Mouse (Mus musculus) heart, postnatal 36 days (tissue): ENCODE measurements around the gene Il3. TPM values are rescaled to one million over a fixed set of nuclear protein-coding genes. Genes with fewer than 3 reads are reported as not detected.
"Not testable (repeated sequence)": the region's sequence is repeated elsewhere in the genome, so short reads cannot be mapped to it uniquely, and the experiment has no call there.

Source experiments
- DNase-seq, 2 experiments: peaks; one replicate each; pipeline ENCODE4 v3.0.0; 2021 to 2022
- intact Hi-C: fragments of 180-260 bp; cut with DNase I; formaldehyde crosslinking; loops from one replicate; pipeline ENCODE4 v1.15.1; 2025
- total RNA-seq, 2 experiments: library from RNA; stranded (reverse); gene quantifications; 2 replicates each; pipeline ENCODE4 v1.2.3; 2021

The Il3 gene
- total RNA-seq, result not detected

DNA sequence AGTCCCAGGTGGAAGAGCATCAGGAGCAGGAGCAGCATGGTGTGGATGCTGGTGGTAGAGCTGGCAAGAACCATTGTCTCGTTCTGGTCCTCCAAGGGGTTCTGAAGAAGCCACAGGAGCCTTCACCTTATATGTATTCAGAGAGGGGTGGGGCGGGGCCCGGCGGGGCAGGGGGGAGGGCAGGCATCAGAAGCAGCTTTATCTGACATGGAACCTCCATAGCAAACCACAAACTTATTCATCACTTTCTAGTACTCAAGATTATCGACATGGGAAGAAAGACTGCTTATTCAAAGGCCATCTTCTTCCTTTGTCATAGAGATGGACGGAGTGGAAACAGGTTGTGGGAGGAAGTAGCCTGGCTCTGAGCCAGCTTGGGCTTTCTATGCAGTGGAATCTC lies at the start of gene Il3:
Gene Il3, minus strand, starts transcription at position 101 of the 400 bp plus-strand sequence.
- intact Hi-C loops, result no loop called here

DNA sequence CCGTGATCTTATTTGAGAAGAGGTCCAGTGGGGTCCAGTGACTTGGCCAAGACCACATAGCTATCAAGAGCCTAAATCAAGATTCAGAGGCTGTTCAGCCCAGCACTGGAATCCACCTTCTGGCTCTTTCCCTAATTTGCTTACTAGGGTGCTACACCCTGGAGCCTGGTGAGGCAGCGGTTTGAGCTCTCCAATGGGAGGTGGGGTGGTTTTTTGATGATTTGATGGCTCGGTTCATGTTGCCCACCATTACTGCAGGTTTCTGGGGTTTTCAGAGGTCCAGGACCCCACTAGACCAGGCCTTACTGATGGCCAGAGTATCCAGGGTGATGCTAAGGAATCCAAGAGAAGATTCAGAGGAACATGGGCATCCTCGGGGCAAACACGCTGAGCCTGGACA lies 48.3 kb upstream of the Il3 start:
- DNase-seq, result no peak
- intact Hi-C loops, result no loop called here

More for the DNA sequence above, at the start of gene Il3:
- DNase-seq, result no peak

DNA sequence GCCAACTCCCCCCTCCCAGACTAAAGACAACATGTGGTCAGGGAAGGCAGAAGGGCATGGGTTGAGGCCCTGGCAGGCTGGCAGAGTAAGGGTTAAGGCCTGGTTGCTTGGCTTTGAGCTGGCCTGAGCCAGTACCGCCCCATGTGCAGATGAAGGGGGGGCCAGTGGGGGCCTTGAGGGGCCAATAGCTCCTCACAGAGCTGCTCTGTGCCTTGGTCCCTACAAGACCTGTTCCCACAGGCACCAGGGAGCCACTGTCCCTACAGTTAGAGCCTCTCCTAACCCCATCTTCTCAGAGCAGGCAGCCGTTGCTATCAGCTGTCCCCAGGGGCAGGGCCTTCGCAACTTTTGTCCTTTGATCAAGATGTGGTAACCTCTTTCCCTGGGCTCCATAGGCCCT lies 47.7 kb upstream of the Il3 start:
- intact Hi-C loops, result no loop called here
- DNase-seq, result no peak

DNA sequence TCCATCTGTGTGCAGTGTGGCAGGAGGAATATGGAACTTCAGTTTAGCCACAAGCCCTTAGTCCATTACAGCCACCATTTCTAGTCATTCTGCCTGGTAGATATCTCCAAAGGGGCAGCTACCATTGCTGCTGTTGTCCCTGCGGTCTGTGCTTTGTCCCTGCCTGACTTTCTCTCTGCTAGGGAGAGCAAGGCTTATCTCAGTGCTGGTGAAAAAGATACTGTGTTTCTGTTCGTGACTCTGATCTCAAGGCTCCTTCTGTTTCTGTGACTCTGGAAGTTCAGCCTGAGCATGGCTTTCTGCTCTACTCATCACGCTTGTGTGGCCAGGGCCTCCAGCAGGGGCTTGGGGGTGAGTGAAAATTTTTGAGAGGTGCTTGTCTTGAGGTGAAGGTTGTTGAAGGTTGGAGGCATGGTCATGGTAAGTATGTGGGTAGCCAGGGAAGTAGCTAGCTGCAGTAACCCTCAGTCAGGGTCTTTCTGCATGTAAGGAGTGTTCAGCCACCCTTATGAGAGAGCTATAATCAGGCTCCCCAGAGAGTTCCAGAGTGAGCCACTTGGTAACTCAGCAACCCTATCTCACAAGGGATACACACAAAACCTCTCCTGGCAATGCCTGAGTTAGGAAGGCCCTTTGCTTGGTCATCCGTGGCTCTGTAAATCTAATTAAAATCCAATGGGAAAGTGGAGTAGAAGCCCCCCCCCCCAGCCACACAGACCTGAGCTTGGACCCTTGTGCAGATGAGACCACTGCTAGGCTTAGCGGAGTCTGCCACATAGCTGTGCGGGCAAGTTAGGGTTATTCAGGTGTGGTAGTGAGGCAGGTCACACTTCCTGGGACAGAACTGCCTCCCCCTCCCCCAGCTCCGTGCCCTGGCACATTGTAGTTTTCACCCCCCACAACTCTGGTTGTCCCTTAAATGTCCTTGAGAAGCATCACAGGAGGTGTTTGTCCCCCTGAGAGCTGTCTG lies 46.6 kb upstream of the Il3 start:
- no peak for DNase-seq
- intact Hi-C loops, result no loop called here

DNA sequence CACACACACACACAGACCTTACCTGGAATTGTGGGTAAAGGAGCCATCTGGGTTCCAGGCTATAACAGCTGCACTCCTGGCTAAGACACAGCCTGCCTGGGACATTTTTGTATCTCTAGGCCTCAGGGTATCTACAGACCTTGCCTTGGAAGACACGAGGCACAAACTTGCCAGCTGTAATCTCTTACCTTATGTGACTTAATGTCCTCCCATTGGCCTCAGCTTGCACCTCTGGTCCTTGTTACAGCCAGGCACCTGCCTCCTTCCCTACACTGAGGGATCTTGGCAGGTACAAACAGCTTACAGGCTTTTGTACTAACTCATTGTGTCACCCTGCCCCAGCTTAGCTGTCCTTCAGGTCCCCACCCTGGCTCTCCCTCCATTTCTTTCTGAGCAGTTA lies 45.5 kb upstream of the Il3 start:
- intact Hi-C loops, result no loop called here
- DNase-seq, result no peak

- DNase-seq, result peak; percentile 29 to 34
- intact Hi-C loops, result no loop called here
Observed at GRCm38 (mm10) chr11:54312021-54312420, 44.9 kb upstream of the Il3 start.

DNA sequence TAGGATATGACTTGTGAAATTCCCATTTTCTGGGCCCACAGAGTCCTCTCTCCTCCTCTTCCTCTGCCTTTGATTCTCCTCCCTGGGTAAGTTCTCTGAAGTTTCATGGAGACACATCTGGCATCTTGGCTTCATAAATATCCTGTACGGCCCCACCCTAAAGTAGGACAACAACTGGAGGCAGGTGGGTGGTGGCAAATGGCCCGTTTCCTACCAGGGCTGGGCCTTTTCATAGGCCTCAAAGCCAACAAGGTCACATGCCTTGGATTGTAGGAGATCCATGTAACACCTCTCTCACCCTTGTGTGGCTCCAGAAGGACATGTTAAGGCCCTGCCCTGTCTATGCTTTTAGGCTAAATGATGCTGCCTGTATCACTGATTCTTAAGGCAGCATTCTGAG lies 43.5 kb upstream of the Il3 start:
- intact Hi-C loops, result no loop called here
- no peak for DNase-seq

- intact Hi-C loops, result loop anchor here (1.0 to 10.0 kb wide), 3 partner anchors 47 to 168 kb away; no protein-coding TSS in a partner anchor
- peak; percentile 52 to 58 for DNase-seq
Observed at GRCm38 (mm10) chr11:54307139-54307816, 40.2 kb upstream of the Il3 start.

DNA sequence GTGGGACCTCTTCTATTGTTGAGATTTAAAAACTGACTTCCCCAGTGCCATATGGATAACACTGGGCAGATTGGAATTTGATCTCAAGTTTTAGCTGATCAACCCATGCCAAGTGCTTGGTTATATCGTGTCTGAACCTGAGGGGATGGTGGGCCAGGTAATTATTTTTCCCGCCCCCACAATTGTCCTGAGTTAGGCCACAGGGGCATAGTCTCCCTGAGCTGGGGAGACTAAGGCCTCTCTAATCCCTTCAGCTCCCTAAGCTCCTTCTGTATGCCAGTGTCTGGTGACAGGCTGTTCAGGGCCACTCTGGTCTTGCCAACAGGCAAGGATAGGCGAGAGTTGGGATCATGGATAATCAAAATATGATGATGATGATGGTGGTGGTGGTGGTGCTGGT lies 38.3 kb upstream of the Il3 start:
- DNase-seq, result no peak
- intact Hi-C loops, result loop anchor here (5.0 to 10.0 kb wide), 2 partner anchors 117 to 169 kb away; no protein-coding TSS in a partner anchor

DNA sequence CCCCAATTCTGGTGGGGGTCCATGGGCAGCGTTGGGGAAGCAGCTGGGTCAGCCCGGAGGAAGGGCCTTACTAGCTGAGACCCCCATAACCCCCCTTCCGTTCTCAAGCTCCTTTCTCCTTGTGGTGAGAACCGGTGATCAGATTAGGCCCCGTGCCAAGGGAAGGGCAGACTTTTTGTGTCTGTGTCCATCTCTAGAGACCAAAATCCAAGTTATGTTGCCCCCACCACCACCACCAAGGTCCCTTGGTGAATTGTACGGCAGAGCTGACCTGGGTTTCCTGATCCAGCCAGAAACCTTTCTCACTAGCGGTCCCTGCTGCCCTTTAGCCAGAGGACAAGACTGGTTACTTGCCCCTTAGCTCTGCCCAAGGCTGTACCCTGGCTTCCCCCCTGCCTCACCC lies 37.4 kb upstream of the Il3 start:
- intact Hi-C loops, result loop anchor here (10.0 kb wide), 1 partner anchor 170 kb away; no protein-coding TSS in a partner anchor

GRCm38 (mm10) chr11:54303728-54304470 lies 36.8 kb upstream of the Il3 start, which contains the start of gene Acsl6:
Gene Acsl6, plus strand, starts transcription at chr11:54303798.
- no peak for DNase-seq

More for the DNA sequence above, 37.4 kb upstream of the Il3 start:
- DNase-seq, result no peak

DNA sequence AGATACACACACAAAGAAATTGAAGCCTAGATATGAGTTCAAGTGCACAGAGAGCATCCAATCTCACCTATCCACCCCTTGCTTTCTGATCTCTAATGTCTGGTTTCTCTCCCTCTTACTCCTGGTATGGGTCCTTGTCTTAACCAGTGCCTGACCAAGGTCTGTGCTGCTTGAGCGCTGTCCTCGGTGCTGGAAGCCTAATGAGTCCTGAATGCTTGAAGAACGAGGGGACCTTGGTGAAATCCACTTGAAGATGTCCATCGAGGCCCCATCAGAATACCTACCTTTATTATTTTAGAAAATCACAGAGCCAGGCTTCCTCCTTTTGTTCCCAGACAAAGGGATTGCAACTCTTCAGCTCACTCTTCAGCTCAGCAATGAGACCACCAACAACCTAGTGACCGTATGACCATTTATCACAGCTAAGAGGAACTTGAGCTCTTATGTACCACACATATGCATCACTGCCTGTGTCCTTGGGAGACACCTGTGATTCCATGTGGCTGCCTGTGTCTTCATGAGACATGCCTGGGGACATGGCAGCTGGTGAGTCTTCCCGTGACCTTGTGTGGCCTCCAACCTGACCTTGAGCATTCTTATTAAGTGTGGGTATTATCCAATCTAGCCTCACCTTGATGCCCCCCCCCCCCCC lies 36.1 kb upstream of the Il3 start:
- DNase-seq, result no peak
- intact Hi-C loops, result loop anchor here (10.0 kb wide), 1 partner anchor 172 kb away; no protein-coding TSS in a partner anchor

More at GRCm38 (mm10) chr11:54303728-54304470, 36.8 kb upstream of the Il3 start, which contains the start of gene Acsl6:
- intact Hi-C loops, result loop anchor here (10.0 kb wide), 1 partner anchor 171 kb away; no protein-coding TSS in a partner anchor

DNA sequence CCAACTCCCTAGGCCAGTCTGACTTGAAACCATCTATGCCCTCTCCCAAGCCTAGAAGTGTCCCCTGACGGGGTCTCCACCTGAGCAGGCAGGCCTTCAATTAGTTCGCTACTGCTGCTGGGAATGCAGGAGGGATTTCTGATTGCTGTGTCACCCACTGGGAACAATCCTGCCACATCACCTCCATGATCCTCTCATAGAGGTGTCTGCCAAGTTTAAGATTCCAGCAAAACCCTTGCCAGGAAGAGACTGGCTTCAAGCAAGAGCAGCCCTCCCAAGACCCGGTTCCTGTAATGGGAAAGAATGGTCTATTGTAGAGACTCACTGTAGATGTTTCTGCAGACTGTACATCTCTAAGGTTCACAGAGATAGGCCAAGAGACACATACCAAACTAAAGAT lies 35.5 kb upstream of the Il3 start:
- DNase-seq, result no peak
- intact Hi-C loops, result loop anchor here (10.0 kb wide), 1 partner anchor 172 kb away; no protein-coding TSS in a partner anchor

DNA sequence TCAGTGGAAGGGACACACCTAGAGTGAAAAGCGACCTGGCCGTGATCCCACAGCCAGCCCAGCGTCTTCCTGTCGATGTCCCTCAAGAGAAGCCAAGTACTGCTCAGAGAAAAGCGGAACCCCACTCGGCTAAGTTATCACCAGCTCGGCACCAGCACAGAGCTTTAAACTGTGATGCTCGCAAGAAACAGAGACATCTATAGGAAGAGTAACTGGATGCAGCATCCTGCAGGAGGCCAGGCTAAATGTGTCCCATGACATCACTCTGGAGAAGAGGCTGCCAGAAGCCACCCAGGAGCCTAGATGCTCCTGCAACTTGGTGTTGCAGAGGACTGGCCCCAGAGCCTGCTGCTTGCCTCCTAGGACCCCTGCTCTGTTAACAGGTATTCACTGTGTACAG lies 34.9 kb upstream of the Il3 start:
- intact Hi-C loops, result loop anchor here (10.0 kb wide), 1 partner anchor 173 kb away; no protein-coding TSS in a partner anchor

DNA sequence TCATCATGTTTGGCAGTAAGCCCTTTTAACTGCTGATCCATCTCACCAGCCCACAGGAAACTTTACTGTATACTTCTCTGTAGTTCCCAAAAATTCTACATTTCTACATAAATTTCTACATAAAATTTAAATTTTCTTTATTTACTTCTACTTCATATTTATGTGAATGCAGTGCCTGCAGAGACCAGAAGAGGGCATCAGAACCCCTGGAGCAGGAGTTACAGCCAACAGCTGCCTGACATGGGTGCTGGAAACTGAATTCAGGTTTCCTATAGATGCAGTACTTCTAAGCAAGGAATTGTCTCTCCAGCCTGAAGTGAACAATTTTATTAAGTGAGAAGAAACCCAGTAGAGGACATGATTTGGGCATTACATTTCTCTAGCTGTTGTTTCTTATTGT lies 31.7 kb upstream of the Il3 start:
- intact Hi-C loops, result no loop called here
- no peak for DNase-seq

More for the DNA sequence above, 34.9 kb upstream of the Il3 start:
- no peak for DNase-seq

DNA sequence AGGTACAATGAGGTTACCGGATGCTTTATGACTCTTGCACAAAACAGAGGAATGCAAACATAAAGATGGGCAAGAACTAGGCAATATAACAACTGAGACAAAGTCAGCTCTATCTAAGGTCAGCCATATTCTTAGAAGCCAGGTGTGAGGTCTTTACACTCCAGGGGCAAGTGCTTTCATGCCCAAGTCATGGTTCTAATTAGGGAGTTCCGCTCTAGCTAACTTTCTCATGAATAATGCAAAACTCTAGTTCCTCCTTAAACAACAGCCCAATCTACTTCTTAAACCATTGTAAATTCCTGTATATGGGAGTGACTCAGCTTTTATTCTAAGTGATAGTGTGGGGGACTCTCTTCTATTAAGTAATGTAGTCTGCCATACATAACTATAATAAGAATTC lies 30.4 kb upstream of the Il3 start:
- DNase-seq, intact Hi-C loops: not testable (repeated sequence)

DNA sequence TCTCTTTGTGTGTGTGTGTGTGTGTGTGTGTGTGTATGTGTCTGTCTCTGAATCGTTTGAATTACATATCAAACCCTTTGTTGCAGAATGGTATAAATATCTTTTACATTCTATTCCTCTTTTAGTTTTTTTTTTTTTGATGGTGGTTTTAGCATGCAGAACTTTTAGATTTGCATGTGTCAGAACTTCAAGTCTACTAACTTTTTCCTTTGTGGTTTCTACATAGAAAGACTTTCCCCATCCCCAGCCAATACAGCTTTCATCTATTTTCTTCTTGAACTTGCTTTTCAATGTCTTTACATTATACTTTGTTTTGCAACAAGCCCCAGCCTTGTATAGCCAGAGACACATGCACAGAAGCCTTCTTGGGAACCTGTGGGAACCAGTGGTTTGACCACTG lies 29.7 kb upstream of the Il3 start:
- DNase-seq, result no peak
- intact Hi-C loops, result no loop called here

DNA sequence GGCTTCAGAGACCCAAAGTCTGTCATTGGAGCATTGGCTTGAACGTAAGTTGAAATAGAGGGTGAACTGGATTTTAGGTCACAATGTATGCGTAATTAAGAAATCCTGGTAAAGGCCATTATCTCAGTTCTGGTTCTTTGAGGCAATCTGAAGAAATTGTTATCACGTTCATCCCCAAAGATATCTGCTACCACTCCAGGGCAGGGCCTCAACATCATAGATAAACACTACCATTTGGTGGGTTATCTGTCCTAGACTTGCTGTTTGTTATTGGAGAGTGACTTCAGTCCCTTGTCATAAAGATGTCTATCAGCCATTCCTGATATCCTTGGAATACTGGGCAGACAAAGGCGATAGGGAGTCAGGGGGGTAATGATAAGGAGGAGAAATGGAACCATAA lies 28.9 kb upstream of the Il3 start:
- intact Hi-C loops, result no loop called here
- no peak for DNase-seq

DNA sequence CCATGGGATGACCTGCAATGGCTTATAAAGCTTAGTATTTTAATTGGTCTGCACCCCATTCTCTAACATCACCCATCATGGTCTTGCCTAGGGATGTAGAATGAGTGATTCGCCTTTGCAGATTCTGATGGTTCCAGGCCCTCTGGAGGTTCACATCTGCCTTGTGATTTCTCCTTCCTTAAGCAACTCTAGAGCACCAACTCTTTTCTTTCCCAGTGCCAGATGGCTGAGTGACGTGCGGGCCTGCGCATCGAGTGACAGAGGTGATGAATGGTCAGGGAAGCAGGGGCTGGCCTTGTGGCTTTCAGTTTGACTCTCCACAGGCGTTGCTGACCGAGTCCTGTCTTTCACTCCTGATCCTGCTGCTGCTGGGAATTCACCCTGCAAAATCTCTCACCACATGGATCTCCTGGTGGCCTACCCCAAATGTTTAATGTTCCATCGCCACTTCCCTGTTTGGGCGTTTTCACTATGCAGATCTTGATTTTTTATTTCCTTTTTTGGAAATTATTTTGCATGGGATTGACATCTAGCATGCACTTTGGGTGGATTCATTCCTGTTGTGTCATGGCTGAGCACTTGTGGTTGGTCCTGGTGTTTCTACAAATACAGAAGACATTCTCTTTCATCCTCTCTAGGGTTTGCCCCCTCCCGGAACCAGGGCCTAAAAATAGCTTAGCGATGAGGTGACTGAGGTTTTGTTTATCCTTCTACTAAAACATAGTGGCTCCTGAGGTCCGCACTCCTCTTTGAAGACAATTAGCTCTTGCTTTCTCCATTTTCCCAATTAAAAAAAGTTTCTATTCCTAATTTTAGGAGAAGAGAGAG lies 27.1 kb upstream of the Il3 start:
- intact Hi-C loops, result no loop called here
- DNase-seq, result no peak
